Mouse (Mus musculus): ENCODE measurements around the gene Akr1b10. TPM values are rescaled to one million over a fixed set of nuclear protein-coding genes. Genes with fewer than 3 reads are reported as not detected.

The Akr1b10 gene
- total RNA-seq, 1 experiment from 2014 or later = 111 TPM

Other genes with a start within 250 kb of the Akr1b10 start
- 24.1 and 24.5 TPM in 2 replicates for gene Slc35b4, start 207.1 kb upstream of the Akr1b10 start, total RNA-seq (2021)
- gene Akr1b3, start 66.7 kb upstream of the Akr1b10 start, total RNA-seq (2021) = 151 and 180 TPM in 2 replicates
- gene Akr1b8, start 30.1 kb upstream of the Akr1b10 start, total RNA-seq (2021) = 153 and 188 TPM in 2 replicates
- 1,801 and 3,097 TPM in 2 replicates for gene Akr1b7, start 28.1 kb downstream of the Akr1b10 start, total RNA-seq (2021)
- gene Bpgm, start 92.0 kb downstream of the Akr1b10 start, total RNA-seq (2021) = 59.7 and 70.5 TPM in 2 replicates
- 99.5 and 102 TPM in 2 replicates for gene Cald1, start 214.3 kb downstream of the Akr1b10 start, total RNA-seq (2021)